Mouse (Mus musculus): ENCODE measurements around the gene Eno2. TPM values are rescaled to one million over a fixed set of nuclear protein-coding genes. Genes with fewer than 3 reads are reported as not detected.
"Not testable (repeated sequence)": the region's sequence is repeated elsewhere in the genome, so short reads cannot be mapped to it uniquely, and the experiment has no call there.

Gene Eno2
- 1 to 10 TPM in 1 of 2 experiments, under 1 TPM in 1; 0.87 to 1.2 TPM for total RNA-seq (2021)
- long read RNA-seq, experiment 1 = 0 reads
- long read RNA-seq, experiment 2 = 0 reads

DNA sequence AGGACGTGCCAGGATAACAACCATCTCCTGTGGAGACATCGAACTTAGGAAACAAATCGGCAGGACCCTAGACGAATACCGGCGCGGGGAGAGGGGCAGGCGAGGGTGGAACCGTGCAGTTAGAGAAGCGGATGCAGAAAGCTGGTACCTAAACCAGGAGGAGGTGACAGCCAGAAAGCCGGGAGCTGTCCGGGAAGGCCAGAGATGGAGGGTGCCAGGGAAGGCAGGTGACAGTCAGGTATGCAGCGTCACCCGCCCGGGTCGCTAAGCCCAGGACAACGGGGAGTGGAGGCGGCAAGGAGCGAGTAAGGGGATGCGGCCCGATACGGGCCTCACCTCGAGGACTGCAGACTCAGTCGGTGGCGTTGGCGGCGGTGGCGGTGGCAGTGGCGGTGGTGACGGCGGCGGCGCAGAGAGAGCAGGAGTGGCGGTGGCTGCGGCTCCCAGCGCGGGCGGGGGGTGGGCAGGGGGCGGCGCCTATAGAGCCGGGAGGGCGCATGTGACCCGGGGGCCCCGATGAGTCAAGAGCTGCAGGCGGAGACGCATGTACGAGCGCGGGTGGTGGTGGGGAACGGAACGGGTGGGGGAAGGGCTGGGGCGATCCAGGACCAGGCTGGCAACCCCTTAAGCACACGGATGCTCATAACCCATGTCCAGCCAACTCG lies at the start of gene Eno2:
Eno2 (minus strand) TSS at position 573 of the 665 bp plus-strand sequence.
- no peak for DNase-seq (ENCODE audit: low spot score)

DNA sequence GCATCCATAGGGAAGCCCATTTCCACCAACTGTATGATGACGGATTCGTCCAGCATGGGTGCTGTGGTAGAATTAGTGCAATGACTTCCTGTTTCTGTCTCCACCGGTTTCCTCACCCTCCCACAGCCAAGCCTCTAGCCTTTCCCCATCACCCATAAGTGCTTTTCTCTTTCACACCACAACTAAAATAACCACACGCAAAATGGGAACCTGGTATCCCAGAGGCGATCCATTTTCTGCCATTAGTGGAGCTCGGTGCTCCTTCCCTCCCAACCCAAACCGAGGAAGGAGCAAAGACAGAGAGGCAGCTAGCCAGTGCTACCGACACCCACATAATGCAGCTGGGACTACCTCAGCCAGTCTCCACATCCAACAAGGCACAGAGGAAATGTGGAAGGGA lies 48.5 kb upstream of the Eno2 start:
- no peak for DNase-seq (ENCODE audit: low spot score)

GRCm38 (mm10) chr6:124817563-124817962 lies 48.1 kb upstream of the Eno2 start:
- DNase-seq (ENCODE audit: low spot score) = no peak

DNA sequence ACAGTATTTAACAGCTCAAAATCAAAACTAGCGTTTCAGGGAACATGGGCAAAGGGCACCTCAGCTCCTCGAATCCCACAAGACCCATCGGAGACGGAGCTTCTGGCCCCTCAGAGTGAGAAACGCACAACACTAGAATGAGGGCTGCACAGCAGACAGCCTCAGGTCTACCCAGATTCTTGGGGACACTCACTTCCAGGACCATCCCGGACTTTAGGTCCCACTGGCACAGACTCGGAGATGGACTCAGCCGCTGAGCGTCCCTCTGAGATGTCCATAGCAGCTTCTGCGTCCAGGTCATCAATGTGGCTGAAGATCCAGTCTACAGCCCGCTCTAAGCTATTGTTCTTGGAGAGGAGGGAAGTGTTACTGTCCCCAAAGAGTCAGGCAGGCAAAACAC lies 47.7 kb upstream of the Eno2 start:
- no peak for DNase-seq (ENCODE audit: low spot score)

GRCm38 (mm10) chr6:124816611-124817010 lies 47.1 kb upstream of the Eno2 start:
- DNase-seq (ENCODE audit: low spot score) = no peak

DNA sequence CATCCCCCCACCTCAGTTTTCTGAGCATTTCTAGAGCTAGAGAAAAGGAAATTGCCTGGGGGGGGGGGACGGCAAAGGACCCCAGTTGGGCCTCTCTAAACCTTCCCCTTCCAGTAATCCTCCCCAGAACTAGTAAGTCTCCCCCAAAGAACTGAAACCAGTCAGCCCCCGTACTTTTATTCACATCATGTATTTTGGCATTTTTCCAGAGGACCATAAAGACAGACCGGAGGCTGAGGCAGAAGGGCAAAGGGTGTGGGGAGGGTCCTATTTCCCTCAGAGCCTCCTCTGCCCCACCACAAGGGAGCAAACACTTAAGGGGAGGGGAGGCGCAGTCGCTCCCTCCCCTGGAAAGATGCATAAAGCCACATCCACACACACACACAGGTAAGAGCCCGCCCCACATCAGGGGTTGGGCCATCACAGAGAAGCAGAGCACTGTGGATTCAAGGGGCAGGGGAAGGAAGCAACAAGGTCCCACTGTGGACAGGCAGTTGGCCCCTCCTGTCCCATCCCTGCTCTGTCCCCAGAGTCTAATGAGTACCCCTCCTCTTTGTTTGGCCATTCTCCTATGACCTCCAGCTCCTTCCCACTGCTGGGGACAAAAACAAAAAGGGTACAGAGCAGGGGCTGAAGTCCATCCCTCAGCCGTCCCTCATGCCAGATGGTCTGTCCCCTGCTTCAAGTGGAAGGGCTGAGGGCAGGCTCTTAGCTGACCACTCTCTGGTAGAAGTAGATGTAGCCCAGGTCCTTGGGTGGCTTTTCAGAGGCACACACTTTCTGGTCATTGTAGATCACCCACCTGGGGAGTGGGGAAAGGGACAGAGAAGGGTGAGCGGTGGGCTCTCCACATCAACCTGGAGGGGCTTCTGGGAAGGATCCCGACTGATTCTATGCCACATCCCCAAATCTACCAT lies 45.6 kb upstream of the Eno2 start:
- no peak for DNase-seq (ENCODE audit: low spot score)

DNA sequence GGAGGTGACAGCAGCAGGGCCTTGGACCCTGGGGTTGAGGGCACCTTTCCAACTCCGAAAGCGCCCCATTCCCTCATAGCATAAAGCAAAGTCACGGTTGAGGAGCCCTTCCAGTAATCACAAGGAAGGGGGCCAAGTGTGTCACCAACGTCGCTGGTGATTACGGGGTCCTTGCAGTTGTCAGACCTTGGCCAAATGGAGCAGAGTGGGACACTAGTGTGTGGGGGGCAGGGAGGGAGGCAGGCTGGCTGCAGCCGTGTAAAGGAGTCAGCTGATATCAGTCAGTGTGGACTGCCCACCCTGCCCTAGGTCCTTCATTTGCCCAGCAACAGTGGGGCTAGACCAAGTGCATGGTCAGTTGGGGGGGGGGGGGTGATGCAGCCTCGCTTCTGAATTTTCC lies 45.0 kb upstream of the Eno2 start:
- no peak for DNase-seq (ENCODE audit: low spot score)

DNA sequence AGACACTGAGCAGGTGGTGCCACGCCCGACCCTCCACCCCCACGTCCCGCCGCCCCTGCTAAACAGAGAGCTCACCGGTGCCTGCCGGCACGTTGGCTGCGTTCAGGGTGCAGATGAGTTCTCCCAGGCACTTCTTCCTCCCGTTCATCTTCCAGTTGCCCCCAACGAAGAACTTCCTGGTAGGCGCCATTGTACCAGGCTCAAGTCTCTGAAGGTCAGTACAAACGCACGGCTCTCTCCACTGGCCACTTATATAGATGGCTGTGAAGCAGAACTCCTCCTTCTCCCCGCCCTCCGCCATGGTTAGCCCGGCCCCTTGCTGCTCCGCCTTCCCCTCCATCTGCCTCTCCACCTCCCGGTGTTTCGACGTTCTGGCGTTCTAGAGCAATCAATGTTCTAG lies 44.5 kb upstream of the Eno2 start, which contains the start of gene Tpi1:
Tpi1 (minus strand) TSS at position 364 of the 400 bp plus-strand sequence.
- DNase-seq (ENCODE audit: low spot score) = peak; percentile 97

DNA sequence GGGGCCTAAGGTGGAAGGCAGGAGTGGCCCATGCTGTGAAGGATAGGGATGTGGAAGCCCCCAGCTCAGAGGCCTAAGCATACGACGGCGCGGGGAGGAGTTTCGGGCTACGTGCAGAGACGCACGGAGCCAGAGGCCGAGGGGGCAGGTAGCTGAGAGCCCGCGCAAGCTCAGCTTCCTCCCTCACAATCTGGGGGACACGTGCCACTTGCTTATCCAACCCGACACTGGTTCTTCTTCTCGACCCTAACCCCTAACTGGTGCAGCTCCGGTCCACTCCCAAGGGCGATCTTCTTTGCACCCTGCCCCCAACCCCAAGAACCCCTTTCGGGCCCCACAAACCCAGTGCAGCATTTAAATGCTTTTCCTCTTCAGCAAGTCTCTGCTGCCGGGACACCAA lies 44.0 kb upstream of the Eno2 start:
- peak; percentile 72 for DNase-seq (ENCODE audit: low spot score)

DNA sequence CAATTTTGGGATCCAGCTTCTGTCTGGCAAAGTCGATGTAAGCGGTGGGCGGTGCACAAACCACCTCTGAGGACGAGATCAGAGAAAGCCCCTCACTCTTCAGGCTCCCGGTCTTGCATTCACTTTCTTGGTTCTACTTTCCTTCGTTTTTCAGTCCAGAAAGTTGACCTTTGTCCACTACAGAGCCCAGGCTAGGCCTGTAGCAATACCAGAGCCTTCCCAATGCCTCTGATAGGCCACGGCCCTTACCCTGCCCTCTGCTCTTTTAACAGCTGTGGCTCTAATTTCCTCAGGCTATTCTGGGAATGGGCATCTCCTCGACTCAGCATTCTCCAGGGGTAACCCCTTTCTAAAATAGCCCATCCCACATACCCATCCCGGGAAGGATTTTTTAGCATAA lies 43.4 kb upstream of the Eno2 start:
- peak; percentile 80 for DNase-seq (ENCODE audit: low spot score)

GRCm38 (mm10) chr6:124811701-124812560 lies 42.5 kb upstream of the Eno2 start:
- DNase-seq (ENCODE audit: low spot score) = peak; percentile 30

DNA sequence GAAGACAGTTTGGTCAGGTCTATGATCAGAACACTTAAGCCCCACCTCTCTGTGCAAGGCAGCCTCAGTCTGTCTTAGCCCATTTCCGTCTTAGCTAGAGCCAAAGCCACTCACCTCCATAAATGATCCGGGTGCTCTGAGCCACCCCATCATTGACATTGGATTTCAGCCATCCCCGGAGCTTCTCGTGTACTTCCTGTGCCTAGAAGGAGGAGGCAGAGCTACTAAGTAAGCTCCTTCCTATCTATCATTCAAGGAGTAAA lies 41.9 kb upstream of the Eno2 start:
- DNase-seq (ENCODE audit: low spot score) = no peak

GRCm38 (mm10) chr6:124810566-124811402 lies 41.3 kb upstream of the Eno2 start:
- DNase-seq (ENCODE audit: low spot score) = not testable (repeated sequence)

- no peak for DNase-seq (ENCODE audit: low spot score)
These were observed 40.5 kb upstream of the Eno2 start for GRCm38 (mm10) chr6:124809775-124810538.

GRCm38 (mm10) chr6:124809052-124809774 lies 39.7 kb upstream of the Eno2 start:
- DNase-seq (ENCODE audit: low spot score) = peak; percentile 87

GRCm38 (mm10) chr6:124808358-124809012 lies 39.0 kb upstream of the Eno2 start, which contains the start of gene Spsb2:
Gene Spsb2 (plus strand): TSS chr6:124808661.
- DNase-seq (ENCODE audit: low spot score) = peak; percentile 73

DNA sequence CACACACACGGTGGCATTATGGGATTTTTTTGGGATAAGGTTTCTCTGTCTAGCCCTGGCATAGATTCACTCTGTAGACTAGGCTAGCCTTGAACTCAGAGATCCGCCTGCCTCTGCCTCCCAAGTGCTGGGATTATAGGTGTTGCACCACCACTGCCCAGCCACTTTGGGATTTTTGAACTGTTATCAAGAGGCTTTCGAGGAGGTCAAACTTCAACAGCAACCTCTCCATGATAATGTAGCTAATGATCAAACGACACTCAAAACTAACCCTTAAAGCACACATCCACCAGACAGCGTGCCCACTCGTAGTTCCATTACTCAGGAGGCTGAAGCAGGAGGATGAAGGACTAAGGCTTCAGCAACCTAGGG lies 38.5 kb upstream of the Eno2 start:
- DNase-seq (ENCODE audit: low spot score) = no peak

- no peak for DNase-seq (ENCODE audit: low spot score)
These were observed 37.9 kb upstream of the Eno2 start for GRCm38 (mm10) chr6:124807366-124807765.
